Mouse (Mus musculus): ENCODE data around the gene Tmed1.
A peak's percentile ranks its signal among the peaks of the same experiment; 100 is the strongest.
"Not testable (repeated sequence)": the region's sequence is repeated elsewhere in the genome, so short reads cannot be mapped to it uniquely, and the experiment has no call there.

The Tmed1 gene

GRCm38 (mm10) chr9:21472913-21473312 is 37.1 kb downstream of the Tmed1 start:
- DNase-seq (ENCODE audit: low read depth), result no peak

- peak; percentile 42 for DNase-seq (ENCODE audit: low read depth)
These were observed 40.7 kb downstream of the Tmed1 start for GRCm38 (mm10) chr9:21469032-21470024.

GRCm38 (mm10) chr9:21464565-21464928 is 45.5 kb downstream of the Tmed1 start:
- not testable (repeated sequence) for DNase-seq (ENCODE audit: low read depth)

- DNase-seq (ENCODE audit: low read depth), result no peak
These were observed 46.1 kb downstream of the Tmed1 start for GRCm38 (mm10) chr9:21463766-21464564.

GRCm38 (mm10) chr9:21463138-21463590 is 46.9 kb downstream of the Tmed1 start:
- DNase-seq (ENCODE audit: low read depth), result no peak

- no peak for DNase-seq (ENCODE audit: low read depth)
These were observed 49.6 kb downstream of the Tmed1 start for GRCm38 (mm10) chr9:21460400-21460940.

- no peak for DNase-seq (ENCODE audit: low read depth)
These were observed 51.2 kb downstream of the Tmed1 start for GRCm38 (mm10) chr9:21458821-21459220.
